Mouse (Mus musculus) adrenal gland, postnatal 36 days (tissue): Measurements from ENCODE around the gene Srsf4. TPM values are rescaled to one million over a fixed set of nuclear protein-coding genes. Genes with fewer than 3 reads are reported as not detected.

ENCODE experiments used
- DNase-seq, 2 experiments: peaks; one replicate each; pipeline ENCODE4 v3.0.0; 2021; ENCODE audit warnings: mixed read lengths in 1 of 2
- total RNA-seq, 2 experiments: library from RNA; stranded (reverse); gene quantifications; 2 replicates each; pipeline ENCODE4 v1.2.3; 2021

The Srsf4 gene
- total RNA-seq, 2 experiments from 2014 or later: 59.3 to 63.3 TPM

- DNase-seq: no peak
Observed at GRCm38 (mm10) chr4:131872672-131873292, 635 bp upstream of the Srsf4 start.

- no peak for DNase-seq
Observed at GRCm38 (mm10) chr4:131874169-131874536, 736 bp downstream of the Srsf4 start.

GRCm38 (mm10) chr4:131874567-131874966, 1.1 kb downstream of the Srsf4 start:
- DNase-seq: no peak

GRCm38 (mm10) chr4:131875242-131875641, 1.8 kb downstream of the Srsf4 start:
- DNase-seq: no peak

- no peak for DNase-seq
Observed at GRCm38 (mm10) chr4:131876836-131877235, 3.4 kb downstream of the Srsf4 start.

- DNase-seq: no peak
Observed at GRCm38 (mm10) chr4:131879692-131880091, 6.3 kb downstream of the Srsf4 start.

- no peak for DNase-seq
Observed at GRCm38 (mm10) chr4:131881306-131881705, 7.9 kb downstream of the Srsf4 start.

- DNase-seq: peak; percentile 28 to 47
Observed at GRCm38 (mm10) chr4:131883571-131883970, 10.2 kb downstream of the Srsf4 start.

- DNase-seq: peak; percentile 38 to 53
Observed at GRCm38 (mm10) chr4:131885376-131885775, 12.0 kb downstream of the Srsf4 start.

GRCm38 (mm10) chr4:131888564-131888963, 15.1 kb downstream of the Srsf4 start:
- DNase-seq: no peak

- DNase-seq: no peak
Observed at GRCm38 (mm10) chr4:131890692-131891091, 17.3 kb downstream of the Srsf4 start.

- no peak for DNase-seq
Observed at GRCm38 (mm10) chr4:131897109-131897508, 23.7 kb downstream of the Srsf4 start.

- no peak for DNase-seq
Observed at GRCm38 (mm10) chr4:131897787-131898186, 24.4 kb downstream of the Srsf4 start.

- no peak for DNase-seq
Observed at GRCm38 (mm10) chr4:131898503-131899179, 25.2 kb downstream of the Srsf4 start.

- no peak for DNase-seq
Observed at GRCm38 (mm10) chr4:131899180-131899554, 25.8 kb downstream of the Srsf4 start.

- DNase-seq: no peak
Observed at GRCm38 (mm10) chr4:131901090-131901489, 27.7 kb downstream of the Srsf4 start.

- DNase-seq: peak; percentile 43 to 62
Observed at GRCm38 (mm10) chr4:131904478-131904877, 31.1 kb downstream of the Srsf4 start.

- no peak for DNase-seq
Observed at GRCm38 (mm10) chr4:131906423-131906822, 33.0 kb downstream of the Srsf4 start.

- DNase-seq: no peak
Observed at GRCm38 (mm10) chr4:131907912-131908311, 34.5 kb downstream of the Srsf4 start.

GRCm38 (mm10) chr4:131910237-131910994, 37.0 kb downstream of the Srsf4 start:
- no peak for DNase-seq

GRCm38 (mm10) chr4:131911521-131911920, 38.1 kb downstream of the Srsf4 start:
- no peak for DNase-seq

GRCm38 (mm10) chr4:131913526-131913925, 40.1 kb downstream of the Srsf4 start:
- peak; percentile 40 to 62 for DNase-seq

GRCm38 (mm10) chr4:131914046-131914643, 40.7 kb downstream of the Srsf4 start:
- no peak for DNase-seq
